Mouse (Mus musculus): Measurements from ENCODE around the gene Noa1.

DNA sequence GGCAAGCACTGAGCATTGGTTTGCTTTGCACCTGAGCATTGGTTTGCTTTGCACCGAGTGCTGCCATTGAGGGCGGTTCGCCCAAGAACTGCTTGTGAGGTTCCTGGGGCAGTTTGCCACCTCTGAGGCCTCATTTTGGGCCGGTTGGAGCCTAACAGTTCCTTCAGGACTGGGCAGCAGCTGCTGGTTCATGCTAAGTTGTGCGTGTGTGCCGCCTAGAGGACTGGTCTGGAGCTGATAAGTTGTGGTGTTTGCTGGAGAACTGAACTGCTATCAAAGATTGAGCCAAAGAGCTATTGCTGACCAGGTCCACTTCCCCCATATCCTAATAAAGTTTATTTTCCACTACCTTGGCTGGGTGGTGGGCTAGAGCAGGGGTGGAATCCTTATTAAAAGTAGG lies 32.7 kb downstream of the Noa1 start:
- TF ChIP-seq CTCF (IDR thresholded peaks at IDR 0.05; ENCODE audit: low read depth) = peak; percentile 28; the same call in 1 of the 2 replicates
- TF ChIP-seq EP300 (IDR thresholded peaks at IDR 0.05; ENCODE audit: low read depth) = no peak
